Mouse (Mus musculus): ENCODE measurements around the gene Carf. TPM values are rescaled to one million over a fixed set of nuclear protein-coding genes. Genes with fewer than 3 reads are reported as not detected.
A peak's percentile ranks its signal among the peaks of the same experiment; 100 is the strongest.
"Not testable (repeated sequence)": the region's sequence is repeated elsewhere in the genome, so short reads cannot be mapped to it uniquely, and the experiment has no call there.

Carf gene
- 6.6 and 6.9 TPM in 2 replicates for polyA plus RNA-seq (2015; fragmentation: Nextera tagmentation; extraction: Ambion mirVana)

DNA sequence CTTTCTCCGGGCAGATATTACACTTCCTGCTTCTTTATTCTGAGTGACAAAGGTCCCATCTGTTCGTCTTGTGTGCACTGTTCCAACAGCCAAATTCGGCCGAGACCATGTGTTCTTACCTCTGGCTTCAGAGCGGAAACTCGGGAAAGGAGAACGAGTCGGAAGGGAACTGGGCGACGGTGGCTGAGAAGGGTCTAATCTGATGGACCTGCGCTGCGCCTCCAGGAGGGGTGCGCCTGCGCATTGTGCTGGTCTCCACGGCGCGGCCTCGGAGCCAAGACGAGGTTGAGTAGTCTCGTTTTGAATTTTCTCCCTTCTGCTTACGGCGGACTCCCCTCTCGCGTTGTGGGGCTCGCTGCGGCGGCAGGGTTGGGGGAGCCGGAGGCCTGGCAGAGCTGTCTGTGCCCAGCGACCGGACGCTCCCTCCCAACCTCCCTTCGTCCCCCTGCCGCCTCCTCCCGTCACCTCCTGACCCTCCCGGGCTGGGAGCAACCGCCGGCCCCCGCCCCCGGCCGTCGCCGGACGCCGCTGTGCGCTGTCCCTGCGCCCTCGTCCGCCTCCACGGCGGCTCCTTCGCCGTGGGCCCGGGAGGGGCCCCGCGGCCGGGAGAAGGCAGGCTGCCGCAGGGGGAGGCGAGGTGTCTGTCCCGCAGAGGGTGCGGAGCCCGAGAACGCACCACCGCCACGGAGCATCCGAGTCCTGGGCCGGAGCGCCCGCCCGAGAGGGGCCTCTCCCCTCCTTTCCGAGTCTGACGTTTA, at the start of gene Carf, which contains the start of gene Wdr12:
Gene Carf (plus strand): TSS at position 224 of the 758 bp plus-strand sequence.
Gene Wdr12 (minus strand): TSS at position 622 of the 758 bp plus-strand sequence.
- H3K4me3 ChIP-seq, result peak within 1 kb of the TSS; percentile 90
- H3K4me2 ChIP-seq, result peak within 1 kb of the TSS; percentile 75
- peak; percentile 98 for ATAC-seq
- H3K4me1 ChIP-seq, result peaks cover 15% of the 10 kb centered on the region
- H3K9ac ChIP-seq, result peak within 1 kb of the TSS; percentile 96
- H3K27ac ChIP-seq, result peak within 1 kb of the TSS; percentile 96
- under 1% methylated on average over 68 of the region's 71 CpGs for WGBS
- H3K36me3 ChIP-seq (ENCODE audit: poor library complexity, severe bottlenecking), result peaks cover 8% of the 10 kb centered on the region
- H3K27me3 ChIP-seq, result no peaks in the 10 kb centered on the region
- H3K9me3 ChIP-seq (replicated peaks), result no peaks in the 10 kb centered on the region

DNA sequence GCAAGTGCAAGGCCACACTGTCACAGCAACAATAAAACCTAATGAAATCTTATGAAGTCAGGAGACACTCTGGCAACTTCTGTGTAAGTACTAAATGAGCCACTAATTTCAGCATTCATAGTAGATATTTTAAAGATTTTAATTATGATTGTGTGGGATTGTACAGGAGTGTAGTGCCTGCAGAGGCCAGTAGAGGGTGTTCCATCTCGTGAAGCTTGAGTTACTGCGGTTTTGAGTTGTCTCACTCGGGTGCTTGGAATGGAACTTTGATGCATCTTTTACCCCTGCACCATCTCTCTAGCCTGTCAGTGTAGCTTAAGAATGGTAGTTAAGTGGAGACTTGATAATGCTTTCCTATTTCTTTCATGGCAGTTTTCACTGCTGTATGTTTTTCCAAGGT, 43.4 kb upstream of the Carf start:
- Histone ChIP-seq H3K4me2 (no peak overlapping the region), H3K36me3 (ENCODE audit: poor library complexity, severe bottlenecking) (no peaks in the 10 kb centered on the region), H3K4me3 (no peak overlapping the region), H3K4me1 (no peaks in the 10 kb centered on the region), H3K27ac (no peak overlapping the region), H3K9me3 (replicated peaks) (no peaks in the 10 kb centered on the region), H3K9ac (no peak overlapping the region), H3K27me3 (no peaks in the 10 kb centered on the region)
- no peak for ATAC-seq
- 38% methylated on average over 3 of the region's 3 CpGs for WGBS

DNA sequence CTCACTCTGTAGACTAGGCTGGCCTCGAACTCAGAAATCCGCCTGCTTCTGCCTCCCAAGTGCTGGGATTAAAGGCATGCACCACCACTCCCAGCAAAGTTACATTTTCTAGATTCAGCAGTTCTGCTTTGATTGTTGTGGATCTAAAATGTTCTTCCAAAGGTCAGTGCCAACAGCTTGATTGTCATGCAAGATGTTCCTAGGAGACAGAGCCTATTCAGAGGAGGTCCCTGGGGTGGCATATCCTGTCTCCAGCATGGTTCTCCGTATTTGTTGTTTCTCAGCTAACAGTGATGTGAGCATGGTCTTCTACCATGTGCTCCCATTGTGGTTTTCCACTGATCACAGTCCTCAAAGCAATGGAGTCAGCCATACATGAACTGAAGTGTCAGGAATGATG, 41.7 kb upstream of the Carf start:
- no peak overlapping the region for H3K27ac ChIP-seq
- no peak overlapping the region for H3K9ac ChIP-seq
- 86% methylated on average over 3 of the region's 3 CpGs for WGBS
- H3K9me3 ChIP-seq (replicated peaks), result no peaks in the 10 kb centered on the region
- no peak for ATAC-seq
- no peaks in the 10 kb centered on the region for H3K4me1 ChIP-seq
- H3K36me3 ChIP-seq (ENCODE audit: poor library complexity, severe bottlenecking), result no peaks in the 10 kb centered on the region
- H3K4me2 ChIP-seq, result no peak overlapping the region
- H3K27me3 ChIP-seq, result no peaks in the 10 kb centered on the region
- no peak overlapping the region for H3K4me3 ChIP-seq

DNA sequence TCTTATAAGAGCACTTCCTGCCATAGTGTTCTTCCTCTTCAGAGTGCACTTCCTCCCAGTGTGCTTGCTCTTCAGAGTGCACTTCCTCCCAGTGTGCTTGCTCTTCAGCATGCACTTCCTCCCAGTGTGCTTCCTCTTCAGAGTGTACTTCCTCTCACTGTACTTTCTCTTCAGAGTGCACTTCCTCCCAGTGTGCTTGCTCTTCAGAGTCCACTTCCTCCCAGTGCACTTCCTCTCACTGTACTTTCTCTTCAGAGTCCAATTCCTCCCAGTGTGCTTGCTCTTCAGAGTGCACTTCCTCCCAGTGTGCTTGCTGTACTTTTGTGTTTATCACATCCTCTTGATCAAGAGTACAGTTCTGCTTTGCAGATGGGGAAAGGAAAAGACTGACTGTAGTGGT, 27.3 kb upstream of the Carf start:
- H3K4me3 ChIP-seq; ATAC-seq; H3K4me1 ChIP-seq; H3K9ac ChIP-seq; H3K27ac ChIP-seq; H3K9me3 ChIP-seq (replicated peaks); H3K36me3 ChIP-seq (ENCODE audit: poor library complexity, severe bottlenecking); H3K4me2 ChIP-seq; H3K27me3 ChIP-seq: not testable (repeated sequence)

DNA sequence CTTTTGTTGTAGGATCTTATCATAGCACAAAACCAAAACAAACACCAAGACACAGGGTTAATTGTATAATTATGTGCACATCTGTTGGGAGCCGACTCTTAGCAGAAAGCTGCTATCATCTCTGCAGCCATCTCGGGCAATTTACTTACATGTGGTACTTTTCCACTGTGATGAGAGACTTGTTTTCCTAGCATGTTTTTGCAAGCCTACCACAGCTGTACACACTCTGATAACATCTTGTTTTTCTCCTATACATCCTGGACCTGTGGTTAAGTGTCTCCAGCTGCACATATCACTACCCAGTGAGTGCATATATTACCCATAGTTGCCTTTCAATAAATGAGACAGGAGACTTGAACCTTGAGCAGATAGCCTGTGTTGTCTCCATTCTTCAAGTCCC, 23.1 kb upstream of the Carf start:
- H3K36me3 ChIP-seq (ENCODE audit: poor library complexity, severe bottlenecking), result peaks cover 30% of the 10 kb centered on the region
- WGBS, result 80% methylated on average over 2 of the region's 2 CpGs
- H3K9ac ChIP-seq, result no peak overlapping the region
- no peak overlapping the region for H3K27ac ChIP-seq
- H3K9me3 ChIP-seq (replicated peaks), result no peaks in the 10 kb centered on the region
- H3K27me3 ChIP-seq, result no peaks in the 10 kb centered on the region
- ATAC-seq, result no peak
- no peaks in the 10 kb centered on the region for H3K4me1 ChIP-seq
- no peak overlapping the region for H3K4me3 ChIP-seq
- H3K4me2 ChIP-seq, result no peak overlapping the region

DNA sequence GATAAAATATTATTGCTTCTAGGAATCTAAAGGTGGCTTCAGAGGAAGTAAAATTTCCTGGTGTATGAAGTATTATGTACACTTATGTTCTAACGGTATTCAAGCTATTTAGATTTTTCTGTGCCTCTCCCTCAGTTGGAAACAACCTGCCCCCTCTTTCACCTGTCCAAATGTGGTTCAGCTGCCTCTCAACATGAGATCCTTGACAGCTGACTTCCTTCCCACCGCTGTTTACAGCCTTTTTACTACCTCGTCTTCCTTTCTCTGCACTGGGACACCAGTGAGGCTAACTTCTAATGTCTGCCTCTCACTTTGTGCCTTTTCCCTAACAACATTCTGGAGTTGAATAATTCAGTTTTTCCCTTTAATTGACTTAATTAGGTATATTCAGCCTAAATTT, 22.5 kb upstream of the Carf start:
- no peaks in the 10 kb centered on the region for H3K27me3 ChIP-seq
- H3K27ac ChIP-seq, result no peak overlapping the region
- 81% methylated on average over 3 of the region's 3 CpGs for WGBS
- no peak overlapping the region for H3K4me3 ChIP-seq
- no peak for ATAC-seq
- no peaks in the 10 kb centered on the region for H3K9me3 ChIP-seq (replicated peaks)
- no peak overlapping the region for H3K4me2 ChIP-seq
- H3K36me3 ChIP-seq (ENCODE audit: poor library complexity, severe bottlenecking), result peaks cover 35% of the 10 kb centered on the region
- no peak overlapping the region for H3K9ac ChIP-seq
- no peaks in the 10 kb centered on the region for H3K4me1 ChIP-seq

DNA sequence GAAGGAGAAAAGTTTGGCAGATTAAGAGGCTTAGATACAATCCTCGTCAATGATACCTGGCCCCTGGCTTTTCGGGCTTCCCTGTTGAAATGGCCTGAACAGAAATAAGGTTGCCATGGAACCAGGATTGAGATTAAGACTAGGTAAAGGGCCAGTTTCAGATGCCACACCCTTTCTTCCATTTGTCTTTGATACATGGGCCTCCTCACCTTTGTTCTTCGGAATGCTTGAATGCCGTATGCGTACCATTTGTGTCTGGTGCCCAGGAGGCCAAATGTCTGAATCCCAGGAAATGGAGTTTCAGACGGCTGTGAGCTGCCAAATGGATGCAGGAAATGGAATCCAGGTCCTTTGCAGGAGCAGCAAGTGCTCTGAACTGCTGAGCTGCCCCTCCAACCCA, 21.6 kb upstream of the Carf start:
- Histone ChIP-seq H3K27me3 (no peaks in the 10 kb centered on the region), H3K27ac (no peak overlapping the region), H3K9me3 (replicated peaks) (no peaks in the 10 kb centered on the region), H3K4me1 (no peaks in the 10 kb centered on the region), H3K36me3 (ENCODE audit: poor library complexity, severe bottlenecking) (peaks cover 40% of the 10 kb centered on the region), H3K4me2 (no peak overlapping the region), H3K4me3 (no peak overlapping the region), H3K9ac (no peak overlapping the region)
- 86% methylated on average over 6 of the region's 6 CpGs for WGBS
- no peak for ATAC-seq

- 11% methylated on average over 13 of the region's 13 CpGs for WGBS
- peaks cover 15% of the 10 kb centered on the region for H3K4me1 ChIP-seq
- no peaks in the 10 kb centered on the region for H3K27me3 ChIP-seq
- peak overlapping the region; percentile 96 for H3K9ac ChIP-seq
- H3K4me3 ChIP-seq, result peak overlapping the region; percentile 90
- peaks cover 22% of the 10 kb centered on the region for H3K36me3 ChIP-seq (ENCODE audit: poor library complexity, severe bottlenecking)
- no peak overlapping the region for H3K27ac ChIP-seq
- H3K4me2 ChIP-seq, result peak overlapping the region; percentile 75
- ATAC-seq, result no peak
- H3K9me3 ChIP-seq (replicated peaks), result no peaks in the 10 kb centered on the region
Observed at GRCm38 (mm10) chr1:60096572-60097276, 1.3 kb upstream of the Carf start.

DNA sequence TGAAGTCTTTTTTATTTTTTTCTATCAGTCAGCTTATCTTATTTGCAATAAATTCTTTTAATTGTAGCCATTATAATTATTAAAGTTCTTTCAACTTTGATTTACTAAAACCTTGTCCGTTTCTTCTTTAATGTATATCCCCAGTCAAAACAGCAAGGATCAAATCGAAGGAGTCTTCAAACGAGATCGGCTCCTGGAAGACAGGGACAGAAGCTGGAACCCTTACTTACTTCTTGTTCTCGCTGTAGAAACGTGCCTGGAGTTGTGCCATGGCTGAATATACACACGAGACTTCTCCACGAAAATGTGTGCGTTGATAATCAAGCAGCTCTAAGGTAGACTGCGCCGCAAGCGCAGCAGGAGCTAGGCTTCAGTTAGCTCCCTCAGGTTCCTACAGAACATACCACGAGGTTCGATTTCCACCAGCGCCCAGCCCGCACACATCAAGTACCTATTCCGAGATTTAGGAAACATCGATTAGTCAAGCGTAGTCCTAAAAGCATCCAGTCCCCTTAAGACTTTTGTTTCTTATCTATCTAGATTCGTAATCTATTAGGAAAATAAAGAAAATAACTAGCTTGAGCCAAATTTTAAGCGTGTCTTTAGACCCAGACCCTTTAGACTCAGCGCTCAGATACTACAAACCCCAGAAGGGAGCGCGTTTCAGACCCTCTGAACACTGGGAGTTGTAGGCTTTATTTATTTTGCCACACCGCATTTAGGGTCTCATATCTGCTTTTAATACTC, 597 bp upstream of the Carf start:
- under 1% methylated on average over 25 of the region's 25 CpGs for WGBS
- H3K4me3 ChIP-seq, result peak overlapping the region; percentile 90
- peaks cover 16% of the 10 kb centered on the region for H3K36me3 ChIP-seq (ENCODE audit: poor library complexity, severe bottlenecking)
- no peaks in the 10 kb centered on the region for H3K27me3 ChIP-seq
- no peaks in the 10 kb centered on the region for H3K9me3 ChIP-seq (replicated peaks)
- peak; percentile 91 for ATAC-seq
- H3K27ac ChIP-seq, result peak overlapping the region; percentile 44
- H3K4me2 ChIP-seq, result peak overlapping the region; percentile 75
- H3K4me1 ChIP-seq, result peaks cover 15% of the 10 kb centered on the region
- H3K9ac ChIP-seq, result peak overlapping the region; percentile 96

DNA sequence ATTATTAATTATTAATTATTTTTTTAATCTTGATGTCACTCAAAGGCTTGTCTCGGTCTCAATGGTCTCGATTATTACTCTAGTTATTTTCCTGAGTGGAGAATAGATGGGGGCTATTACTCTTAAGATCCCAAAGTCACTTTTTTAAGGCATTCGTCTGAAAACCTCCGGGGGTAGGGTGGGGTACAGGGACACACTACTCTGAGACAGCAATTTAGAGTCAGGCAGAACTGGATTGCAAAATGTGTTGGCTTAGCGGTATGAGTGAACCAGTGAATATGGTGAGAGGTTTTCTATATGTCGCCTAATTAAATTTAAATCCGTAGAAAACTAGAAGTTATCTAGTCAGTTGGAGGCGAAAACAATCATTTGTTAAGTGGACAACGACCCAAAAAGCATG, 792 bp downstream of the Carf start:
- Histone ChIP-seq H3K36me3 (ENCODE audit: poor library complexity, severe bottlenecking) (peaks cover 6% of the 10 kb centered on the region), H3K4me2 (peak overlapping the region; percentile 65), H3K9me3 (replicated peaks) (no peaks in the 10 kb centered on the region), H3K27me3 (no peaks in the 10 kb centered on the region), H3K9ac (peak overlapping the region; percentile 96), H3K4me1 (peaks cover 15% of the 10 kb centered on the region), H3K27ac (no peak overlapping the region), H3K4me3 (peak overlapping the region; percentile 90)
- WGBS, result 13% methylated on average over 9 of the region's 9 CpGs
- ATAC-seq, result no peak; the same call in 1 of the 2 replicates

DNA sequence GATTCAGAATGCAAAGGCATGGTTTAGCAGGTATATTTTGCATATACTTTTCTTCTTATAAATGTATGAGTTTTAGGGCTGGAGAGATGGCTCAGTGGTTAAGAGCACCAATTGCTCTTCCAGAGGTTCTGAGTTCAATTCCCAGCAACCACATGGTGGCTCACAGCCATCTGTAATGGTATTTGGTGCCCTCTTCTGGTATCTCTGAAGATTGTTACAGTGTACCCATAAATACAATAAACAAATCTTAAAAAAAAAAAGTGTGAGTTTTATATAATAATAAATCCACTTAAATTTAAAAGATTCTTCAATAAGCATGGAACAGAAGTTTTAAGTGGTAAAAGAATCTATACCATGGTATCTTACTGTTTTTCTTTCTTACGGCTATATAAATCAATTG, 6.5 kb downstream of the Carf start:
- peaks cover 17% of the 10 kb centered on the region for H3K36me3 ChIP-seq (ENCODE audit: poor library complexity, severe bottlenecking)
- H3K4me2 ChIP-seq, result no peak overlapping the region
- no peak for ATAC-seq
- H3K27ac ChIP-seq, result no peak overlapping the region
- no peaks in the 10 kb centered on the region for H3K9me3 ChIP-seq (replicated peaks)
- no peaks in the 10 kb centered on the region for H3K4me1 ChIP-seq
- H3K4me3 ChIP-seq, result no peak overlapping the region
- WGBS, result 95% methylated on average over 1 of the region's 1 CpGs
- H3K9ac ChIP-seq, result no peak overlapping the region
- H3K27me3 ChIP-seq, result no peaks in the 10 kb centered on the region

All from forebrain, embryonic 13.5 days (tissue).